38 mouse cellular contexts compared by ENCODE assay signal in the genomic region with DNA sequence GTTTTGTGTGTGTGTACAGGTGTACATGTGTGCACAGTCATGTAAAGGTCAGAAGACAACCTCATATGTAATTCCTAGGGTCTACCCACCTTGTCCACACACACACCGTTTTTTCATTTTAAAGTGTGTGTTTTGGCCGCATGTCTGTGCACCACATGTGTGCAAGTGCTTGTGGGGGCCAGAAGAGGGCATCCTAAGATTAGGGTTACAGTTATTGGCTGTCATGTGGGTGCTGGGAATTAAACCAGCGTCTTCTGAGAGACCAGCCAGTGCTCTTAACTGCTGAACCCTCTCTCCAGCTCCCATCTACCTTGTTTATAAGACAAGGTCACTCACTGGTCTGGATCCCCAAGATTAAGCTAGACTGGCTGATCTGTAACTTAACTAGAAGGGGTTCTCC. TPM values are rescaled to one million over a fixed set of nuclear protein-coding genes. Genes with fewer than 3 reads are reported as not detected.
"Had no signal": no experiment of that assay in that cellular context is flagged by ENCODE, and none has a peak within 500 bp of the region (broad histone marks: within the 10 kb centered on the region; RNA-seq: fewer than 3 reads in every experiment).

No protein-coding gene starts in this region.

- H3K36me3 ChIP-seq: embryonic facial prominence, embryonic 10.5 days; embryonic facial prominence, embryonic 12.5 days; embryonic facial prominence, embryonic 13.5 days; embryonic facial prominence, embryonic 15.5 days; forebrain, embryonic 10.5 days; forebrain, embryonic 12.5 days; forebrain, embryonic 15.5 days; heart, embryonic 10.5 days; heart, embryonic 12.5 days had no signal

- ATAC-seq: forebrain, embryonic 13.5 days; forebrain, embryonic 14.5 days; forebrain, embryonic 15.5 days; forebrain, embryonic 16.5 days; forebrain, postnatal 0 days had no signal

- H3K4me1 ChIP-seq: forebrain, embryonic 13.5 days; forebrain, embryonic 15.5 days had no signal

- H3K4me3 ChIP-seq: embryonic facial prominence, embryonic 10.5 days; embryonic facial prominence, embryonic 12.5 days; embryonic facial prominence, embryonic 13.5 days; embryonic facial prominence, embryonic 15.5 days; erythroblast, embryonic 14.5 days; forebrain, embryonic 10.5 days; forebrain, embryonic 12.5 days; forebrain, embryonic 13.5 days; forebrain, embryonic 15.5 days; gastrocnemius, adult 2 months; heart, adult 2 months; heart, embryonic 10.5 days; heart, embryonic 12.5 days had no signal

- H3K27me3 ChIP-seq: forebrain, embryonic 15.5 days had no signal

- H3K4me2 ChIP-seq: embryonic facial prominence, embryonic 12.5 days; embryonic facial prominence, embryonic 13.5 days; embryonic facial prominence, embryonic 15.5 days; forebrain, embryonic 12.5 days; forebrain, embryonic 13.5 days; forebrain, embryonic 15.5 days; heart, embryonic 11.5 days; heart, embryonic 12.5 days had no signal

- H3K9ac ChIP-seq: embryonic facial prominence, embryonic 12.5 days; embryonic facial prominence, embryonic 13.5 days; embryonic facial prominence, embryonic 15.5 days; forebrain, embryonic 12.5 days; forebrain, embryonic 13.5 days; forebrain, embryonic 15.5 days; forebrain, postnatal 0 days; heart, embryonic 12.5 days had no signal

- H3K9me3 ChIP-seq: embryonic facial prominence, embryonic 13.5 days; embryonic facial prominence, embryonic 15.5 days; forebrain, embryonic 12.5 days; forebrain, embryonic 15.5 days had no signal

- DNase-seq: cerebellum, postnatal 25 days; cerebellum, postnatal 36 days; embryo, embryonic 11 days; forebrain, postnatal 0 days; gastrocnemius, adult 2 months; gastrocnemius, postnatal 10 days; gastrocnemius, postnatal 14 days; gastrocnemius, postnatal 25 days; gastrocnemius, postnatal 36 days; heart, adult 11 months; heart, adult 18-20 months; heart, adult 2 months had no signal

- H3K27ac ChIP-seq: embryonic facial prominence, embryonic 10.5 days; embryonic facial prominence, embryonic 12.5 days; embryonic facial prominence, embryonic 13.5 days; embryonic facial prominence, embryonic 15.5 days; forebrain, embryonic 10.5 days; forebrain, embryonic 12.5 days; forebrain, embryonic 13.5 days; forebrain, embryonic 15.5 days; gastrocnemius, adult 2 months; heart, adult 2 months; heart, embryonic 10.5 days had no signal

RNA-seq across cellular contexts. Expression of gene Crocc2, which starts 26.4 kb away (rescaled TPM):
- total RNA-seq: common myeloid progenitor, adult 5-6 weeks; gastrocnemius, adult 18-20 months; gastrocnemius, adult 2 months; gastrocnemius, adult 8-10 months; gastrocnemius, postnatal 14 days; gastrocnemius, postnatal 25 days; gastrocnemius, postnatal 36 days; gastrocnemius, postnatal 4 days; granulocyte monocyte progenitor cell, adult 5-6 weeks had no signal
- polyA plus RNA-seq: erythroblast, embryonic 14.5 days had no signal

RNA-seq across cellular contexts. Expression of gene 2310007B03Rik, which starts 34.2 kb away (rescaled TPM):
- total RNA-seq: common myeloid progenitor, adult 5-6 weeks; forebrain, postnatal 0 days; gastrocnemius, adult 18-20 months; gastrocnemius, adult 2 months; gastrocnemius, adult 8-10 months; gastrocnemius, postnatal 10 days; gastrocnemius, postnatal 14 days; gastrocnemius, postnatal 25 days; gastrocnemius, postnatal 36 days; gastrocnemius, postnatal 4 days; granulocyte monocyte progenitor cell, adult 5-6 weeks; heart, adult 2 months; heart, adult 8-10 months had no signal
- polyA plus RNA-seq: cortical plate, adult 2 months; erythroblast, embryonic 14.5 days; frontal cortex, adult 2 months; heart, embryonic 12.5 days had no signal

RNA-seq across cellular contexts. Expression of gene Sned1, which starts 40.7 kb away (rescaled TPM):
- polyA plus RNA-seq: erythroblast, embryonic 14.5 days had no signal

RNA-seq across cellular contexts. Expression of gene Agxt, which starts 59.9 kb away (rescaled TPM):
- total RNA-seq: common myeloid progenitor, adult 5-6 weeks; forebrain, postnatal 0 days; gastrocnemius, adult 18-20 months; gastrocnemius, adult 2 months; gastrocnemius, adult 8-10 months; gastrocnemius, postnatal 14 days; gastrocnemius, postnatal 25 days; granulocyte monocyte progenitor cell, adult 5-6 weeks; heart, adult 18-20 months; heart, adult 2 months; heart, adult 8-10 months had no signal
- polyA plus RNA-seq: cortical plate, adult 2 months; embryonic facial prominence, embryonic 10.5 days; embryonic facial prominence, embryonic 11.5 days; embryonic facial prominence, embryonic 12.5 days; embryonic facial prominence, embryonic 13.5 days; embryonic facial prominence, embryonic 14.5 days; forebrain, embryonic 10.5 days; forebrain, embryonic 11.5 days; forebrain, embryonic 12.5 days; forebrain, embryonic 13.5 days; forebrain, embryonic 14.5 days; forebrain, embryonic 15.5 days; forebrain, embryonic 16.5 days; forebrain, postnatal 0 days; frontal cortex, adult 2 months; gonadal fat pad, adult 2 months; heart, adult 2 months; heart, embryonic 11.5 days; heart, embryonic 12.5 days had no signal
